Comparison of ENCODE assay signal across 9 mouse cellular contexts in genomic region chr11:67855035-67855434, GRCm38 (mm10). TPM values are rescaled to one million over a fixed set of nuclear protein-coding genes. Genes with fewer than 3 reads are reported as not detected.
DNase-seq lines count a peak whose midpoint lies in the region; TF ChIP-seq lines count a peak whose summit lies in the region.
"Had no signal": no experiment of that assay in that cellular context is flagged by ENCODE, and none has a peak within 500 bp of the region (broad histone marks: within the 10 kb centered on the region; RNA-seq: fewer than 3 reads in every experiment).

No protein-coding gene starts in this region.

- no peak overlapping the region for H3K27ac ChIP-seq in gastrocnemius, adult 2 months
- H3K27ac ChIP-seq in bone marrow macrophage, adult 2 months (ENCODE audit: insufficient read depth, low read depth, low read length), result no peak overlapping the region
- H3K27ac ChIP-seq: neural tube, embryonic 13.5 days had no signal

- no peak for TF ChIP-seq POLR2A in bone marrow macrophage, adult 2 months (IDR thresholded peaks at IDR 0.05; ENCODE audit: borderline replicate concordance, low read depth, low read length)

- peak; percentile 56 for DNase-seq in gastrocnemius, adult 2 months
- no peak for DNase-seq in gastrocnemius, adult 8-10 months (ENCODE audit: low spot score in 2 of 2)
- DNase-seq in ovary, postnatal 36 days (ENCODE audit: low spot score), result peak; percentile 17
- DNase-seq in ovary, postnatal 10 days (ENCODE audit: low spot score), result no peak
- peak; percentile 16 to 68 for DNase-seq in kidney, postnatal 36 days
- DNase-seq in thymus, postnatal 4 days, result peak; percentile 65
- no peak for DNase-seq in layer of hippocampus, adult 9-10 months (ENCODE audit: low spot score)

- peak; percentile 65 for TF ChIP-seq CTCF in gastrocnemius, adult 2 months (IDR thresholded peaks at IDR 0.05)
- TF ChIP-seq CTCF in bone marrow macrophage, adult 2 months (IDR thresholded peaks at IDR 0.05; ENCODE audit: low read depth, low read length), result 0 out of 2 replicates have a peak, but pooled peaks have one; percentile 16

- intact Hi-C loops in gastrocnemius, adult 2 months (cut with DNase I), result loop anchor here (1.0 kb wide), 1 partner anchor 36 kb away; no protein-coding TSS in a partner anchor

- H3K4me3 ChIP-seq in gastrocnemius, adult 2 months, result no peak overlapping the region
- H3K4me3 ChIP-seq in bone marrow macrophage, adult 2 months (ENCODE audit: insufficient read depth, low read length), result no peak overlapping the region
- H3K4me3 ChIP-seq: neural tube, embryonic 13.5 days had no signal

- H3K4me1 ChIP-seq in bone marrow macrophage, adult 2 months (ENCODE audit: control insufficient read depth, insufficient read depth, low read length), result no peaks in the 10 kb centered on the region
- H3K4me1 ChIP-seq: neural tube, embryonic 13.5 days had no signal

RNA-seq across cellular contexts. Expression of gene Dhrs7c, which starts 57.0 kb away (rescaled TPM):
- total RNA-seq in gastrocnemius, adult 2 months (2021), result 100 to 1,000 TPM; 338 to 397 TPM
- 100 to 1,000 TPM; 266 to 400 (median 349) TPM for total RNA-seq in gastrocnemius, adult 8-10 months (2022)
- not detected in 2 replicates for polyA plus RNA-seq in bone marrow macrophage, adult 2 months (2012; ENCODE audit: insufficient read depth, insufficient read length, missing spikeins)
- polyA plus RNA-seq: neural tube, embryonic 13.5 days had no signal

Comparison
In these comparisons a context has a peak if more than half of its experiments do, and no peak if none do; other contexts are left out.
1. DNase-seq: peak in gastrocnemius, adult 2 months (single experiment), ovary, postnatal 36 days (single experiment), kidney, postnatal 36 days (2 of 2) and thymus, postnatal 4 days (single experiment); none in gastrocnemius, adult 8-10 months (0 of 2), ovary, postnatal 10 days (single experiment) and layer of hippocampus, adult 9-10 months (single experiment).